Mouse (Mus musculus): Measurements from ENCODE around the gene Mepe.

DNA sequence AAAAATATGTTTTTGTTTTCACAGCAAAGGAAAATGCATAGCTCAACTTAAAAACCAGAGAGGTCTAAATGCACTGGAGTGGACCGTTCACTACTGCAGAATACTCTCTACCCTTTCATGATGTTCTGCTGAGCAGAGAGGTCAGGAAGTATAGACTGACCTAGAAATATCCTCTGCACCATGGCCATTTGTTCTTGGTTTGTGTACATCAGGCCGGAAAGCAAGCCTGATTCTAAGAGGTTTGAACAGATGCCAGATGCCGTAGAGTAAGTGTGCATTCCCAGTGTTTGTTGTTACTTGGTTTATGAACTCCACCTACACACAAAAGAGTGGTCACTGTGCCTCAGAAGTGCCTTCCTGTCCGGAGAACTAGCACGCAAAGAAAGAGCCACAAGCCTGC lies 61.8 kb downstream of the Mepe start:
- TF ChIP-seq CTCF (IDR thresholded peaks at IDR 0.05; ENCODE audit: low read depth), result no peak
- TF ChIP-seq EP300 (IDR thresholded peaks at IDR 0.05; ENCODE audit: low read depth), result no peak

Data from liver, postnatal 0 days (tissue).